Mouse (Mus musculus): ENCODE measurements around the gene Prkacb.

DNA sequence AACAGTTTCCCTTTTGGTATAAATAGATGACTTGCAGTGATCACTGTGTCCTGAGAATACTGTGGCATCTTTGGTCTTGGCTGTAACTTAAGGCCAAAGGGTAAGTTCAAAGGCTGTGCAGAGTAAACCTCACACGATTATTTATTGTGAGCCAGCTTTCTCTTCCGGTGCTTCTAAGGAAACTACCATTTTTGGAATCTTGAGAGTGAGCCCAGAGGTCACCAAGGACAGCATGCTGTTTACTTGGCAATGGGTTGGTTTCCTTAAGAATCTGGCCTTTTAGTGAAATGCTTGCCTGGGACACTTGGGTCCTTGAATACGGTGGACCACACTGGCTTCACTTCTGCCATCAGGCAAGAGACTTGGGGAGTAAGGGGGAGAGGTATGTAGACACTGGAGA, 30.0 kb upstream of the Prkacb start:
- TF ChIP-seq POLR2A (IDR thresholded peaks at IDR 0.05; ENCODE audit: insufficient read depth, low read length), result no peak
- no peak for TF ChIP-seq CTCF (IDR thresholded peaks at IDR 0.05; ENCODE audit: low read depth, low read length)
- TF ChIP-seq EP300 (IDR thresholded peaks at IDR 0.05; ENCODE audit: insufficient read depth, low read depth, low read length), result no peak
